Mouse (Mus musculus): ENCODE measurements around the gene Rsph10b. TPM values are rescaled to one million over a fixed set of nuclear protein-coding genes. Genes with fewer than 3 reads are reported as not detected.

Gene Rsph10b
- polyA plus RNA-seq, 1 experiment, result 11.7 TPM

DNA sequence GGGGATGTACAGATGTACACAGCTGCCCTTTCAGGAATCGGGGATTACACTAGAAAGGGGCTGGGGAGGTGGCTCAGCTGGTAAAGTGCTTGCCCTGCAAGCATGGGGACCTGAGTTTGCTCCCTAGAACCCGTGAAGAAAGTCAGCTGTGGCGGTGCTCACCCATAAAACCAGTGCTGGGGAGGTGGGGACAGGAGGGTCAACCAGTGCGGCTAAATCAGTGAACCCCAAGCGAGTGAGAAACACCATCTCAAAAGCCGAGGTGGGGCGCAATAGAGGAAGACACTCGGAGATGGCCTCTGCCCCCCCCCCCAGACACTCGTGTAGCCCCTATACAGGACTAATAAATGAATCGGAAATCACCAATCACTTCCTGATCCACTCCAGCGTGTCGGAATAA, 33.8 kb downstream of the Rsph10b start:
- H3K27ac ChIP-seq (ENCODE audit: insufficient read depth, low read length), result no peak overlapping the region
- no peaks in the 10 kb centered on the region for H3K27me3 ChIP-seq (ENCODE audit: control insufficient read depth, insufficient read depth, low read length)
- WGBS, result 87% methylated on average over 12 of the region's 12 CpGs
- H3K4me1 ChIP-seq (ENCODE audit: control insufficient read depth, insufficient read depth, low read length), result no peaks in the 10 kb centered on the region
- TF ChIP-seq CTCF (IDR thresholded peaks at IDR 0.05; ENCODE audit: borderline replicate concordance, insufficient read depth, low read depth, low read length), result no peak
- no peak for TF ChIP-seq POLR2A (IDR thresholded peaks at IDR 0.05; ENCODE audit: borderline replicate concordance, insufficient read depth, low read length)
- H3K4me3 ChIP-seq (replicated peaks; ENCODE audit: insufficient read depth, low read depth, low read length), result no peak overlapping the region
- DNase-seq, result no peak

DNA sequence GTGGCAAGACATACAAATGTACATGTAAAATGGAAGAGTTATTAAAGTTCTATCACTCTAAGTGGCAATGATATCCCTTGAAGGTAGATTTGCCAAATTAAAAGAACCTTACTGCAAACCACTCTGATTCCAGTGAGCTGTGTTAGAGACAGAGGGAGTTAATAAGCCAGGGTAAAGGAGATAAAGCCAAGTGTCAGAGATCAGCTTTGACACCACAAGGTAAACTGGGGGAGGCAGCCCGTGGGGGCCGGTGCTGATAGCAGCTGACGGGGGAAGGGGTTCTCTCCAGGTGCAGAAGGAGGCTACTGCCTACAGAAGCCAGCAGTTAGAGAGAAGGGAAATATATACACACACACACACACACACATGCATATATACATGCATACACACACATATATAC, 39.8 kb downstream of the Rsph10b start:
- TF ChIP-seq CTCF (IDR thresholded peaks at IDR 0.05; ENCODE audit: borderline replicate concordance, insufficient read depth, low read depth, low read length) (no peak), POLR2A (IDR thresholded peaks at IDR 0.05; ENCODE audit: borderline replicate concordance, insufficient read depth, low read length) (no peak)
- no peak overlapping the region for H3K27ac ChIP-seq (ENCODE audit: insufficient read depth, low read length)
- DNase-seq, result no peak
- H3K4me1 ChIP-seq (ENCODE audit: control insufficient read depth, insufficient read depth, low read length), result no peaks in the 10 kb centered on the region; the same call in 1 of the 2 replicates
- no peaks in the 10 kb centered on the region for H3K27me3 ChIP-seq (ENCODE audit: control insufficient read depth, insufficient read depth, low read length)
- no peak overlapping the region for H3K4me3 ChIP-seq (replicated peaks; ENCODE audit: insufficient read depth, low read depth, low read length)
- 71% methylated on average over 3 of the region's 3 CpGs for WGBS

DNA sequence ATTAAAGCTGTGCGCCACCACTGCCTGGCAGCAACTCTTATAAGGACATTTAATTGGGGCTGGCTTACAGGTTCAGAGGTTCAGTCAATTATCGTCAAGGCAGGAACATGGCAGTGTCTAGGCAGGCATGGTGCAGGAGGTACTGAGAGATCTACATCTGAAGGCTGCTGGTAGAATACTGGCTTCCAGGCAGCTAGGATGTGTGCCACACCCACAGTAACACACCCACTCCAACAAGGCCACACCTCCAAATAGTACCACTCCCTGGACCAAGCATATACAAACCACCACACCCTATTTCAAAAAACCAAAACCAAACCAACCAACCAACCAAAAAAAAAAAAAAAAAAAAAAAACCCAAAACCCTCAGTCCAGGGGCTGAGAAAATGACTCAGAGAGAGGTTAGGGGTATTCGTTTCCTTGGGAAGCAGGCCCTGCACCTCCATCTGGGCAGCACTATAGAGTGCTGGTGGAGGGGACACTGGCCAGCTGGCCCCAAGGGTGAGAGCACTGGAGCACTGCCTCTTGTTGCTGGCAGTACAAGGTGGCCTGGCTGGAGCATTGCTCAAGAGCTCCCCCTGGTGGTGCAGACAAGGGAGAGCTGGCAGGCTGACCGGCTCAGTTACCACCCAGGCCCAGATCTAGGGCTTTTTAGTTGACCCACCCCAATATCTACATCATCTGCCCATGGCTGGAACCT, 42.2 kb downstream of the Rsph10b start:
- peak; percentile 87 for TF ChIP-seq CTCF (IDR thresholded peaks at IDR 0.05; ENCODE audit: borderline replicate concordance, insufficient read depth, low read depth, low read length)
- TF ChIP-seq POLR2A (IDR thresholded peaks at IDR 0.05; ENCODE audit: borderline replicate concordance, insufficient read depth, low read length), result no peak

GRCm38 (mm10) chr5:143975631-143975933, 42.7 kb downstream of the Rsph10b start:
- TF ChIP-seq CTCF (IDR thresholded peaks at IDR 0.05; ENCODE audit: borderline replicate concordance, insufficient read depth, low read depth, low read length) (no peak), POLR2A (IDR thresholded peaks at IDR 0.05; ENCODE audit: borderline replicate concordance, insufficient read depth, low read length) (no peak)
- WGBS, result 30% methylated on average over 2 of the region's 2 CpGs

More for the DNA sequence above, 42.2 kb downstream of the Rsph10b start:
- no peak overlapping the region for H3K4me3 ChIP-seq (replicated peaks; ENCODE audit: insufficient read depth, low read depth, low read length)
- H3K27me3 ChIP-seq (ENCODE audit: control insufficient read depth, insufficient read depth, low read length), result no peaks in the 10 kb centered on the region
- 47% methylated on average over 4 of the region's 4 CpGs for WGBS
- no peaks in the 10 kb centered on the region; the same call in 1 of the 2 replicates for H3K4me1 ChIP-seq (ENCODE audit: control insufficient read depth, insufficient read depth, low read length)
- H3K27ac ChIP-seq (ENCODE audit: insufficient read depth, low read length), result no peak overlapping the region
- peak; percentile 50 to 57 for DNase-seq

GRCm38 (mm10) chr5:143976232-143976631, 43.4 kb downstream of the Rsph10b start:
- Histone ChIP-seq H3K4me1 (ENCODE audit: control insufficient read depth, insufficient read depth, low read length) (peaks cover 5% of the 10 kb centered on the region), H3K27me3 (ENCODE audit: control insufficient read depth, insufficient read depth, low read length) (no peaks in the 10 kb centered on the region), H3K27ac (ENCODE audit: insufficient read depth, low read length) (no peak overlapping the region), H3K4me3 (replicated peaks; ENCODE audit: insufficient read depth, low read depth, low read length) (no peak overlapping the region)
- 89% methylated on average over 11 of the region's 11 CpGs for WGBS
- no peak for TF ChIP-seq CTCF (IDR thresholded peaks at IDR 0.05; ENCODE audit: borderline replicate concordance, insufficient read depth, low read depth, low read length)
- no peak for TF ChIP-seq POLR2A (IDR thresholded peaks at IDR 0.05; ENCODE audit: borderline replicate concordance, insufficient read depth, low read length)
- DNase-seq, result no peak

More at GRCm38 (mm10) chr5:143975631-143975933, 42.7 kb downstream of the Rsph10b start:
- Histone ChIP-seq H3K4me3 (replicated peaks; ENCODE audit: insufficient read depth, low read depth, low read length) (no peak overlapping the region), H3K27ac (ENCODE audit: insufficient read depth, low read length) (no peak overlapping the region), H3K27me3 (ENCODE audit: control insufficient read depth, insufficient read depth, low read length) (no peaks in the 10 kb centered on the region), H3K4me1 (ENCODE audit: control insufficient read depth, insufficient read depth, low read length) (no peaks in the 10 kb centered on the region; the same call in 1 of the 2 replicates)
- DNase-seq, result no peak

GRCm38 (mm10) chr5:143976726-143977431, 44.0 kb downstream of the Rsph10b start:
- Histone ChIP-seq H3K27ac (ENCODE audit: insufficient read depth, low read length) (no peak overlapping the region), H3K4me1 (ENCODE audit: control insufficient read depth, insufficient read depth, low read length) (peaks cover 5% of the 10 kb centered on the region), H3K27me3 (ENCODE audit: control insufficient read depth, insufficient read depth, low read length) (no peaks in the 10 kb centered on the region), H3K4me3 (replicated peaks; ENCODE audit: insufficient read depth, low read depth, low read length) (no peak overlapping the region)
- WGBS, result 81% methylated on average over 16 of the region's 16 CpGs
- TF ChIP-seq POLR2A (IDR thresholded peaks at IDR 0.05; ENCODE audit: borderline replicate concordance, insufficient read depth, low read length) (no peak), CTCF (IDR thresholded peaks at IDR 0.05; ENCODE audit: borderline replicate concordance, insufficient read depth, low read depth, low read length) (no peak)
- DNase-seq, result no peak

DNA sequence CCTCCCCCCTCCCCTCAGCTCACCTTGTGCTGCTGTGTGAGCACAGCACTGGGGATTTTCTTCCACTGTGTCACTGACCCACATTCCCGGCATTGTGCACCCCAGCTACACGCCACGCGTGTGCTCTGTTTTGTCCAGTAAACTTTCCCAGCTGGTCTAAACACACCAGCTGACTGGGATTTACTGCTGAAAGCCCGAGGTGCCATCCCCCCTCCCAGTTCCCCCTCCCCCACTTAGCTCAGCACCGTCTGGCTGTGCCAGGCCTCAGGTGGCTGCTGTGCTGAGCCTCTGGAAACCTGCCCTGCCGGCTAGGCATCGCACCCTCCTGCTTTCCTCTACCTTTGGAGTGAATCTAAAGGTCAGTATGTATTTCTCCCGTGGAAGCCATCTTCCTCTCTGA, 48.0 kb downstream of the Rsph10b start:
- no peak for TF ChIP-seq POLR2A (IDR thresholded peaks at IDR 0.05; ENCODE audit: borderline replicate concordance, insufficient read depth, low read length)
- no peak for TF ChIP-seq CTCF (IDR thresholded peaks at IDR 0.05; ENCODE audit: borderline replicate concordance, insufficient read depth, low read depth, low read length)
- H3K4me1 ChIP-seq (ENCODE audit: control insufficient read depth, insufficient read depth, low read length), result peaks cover 5% of the 10 kb centered on the region
- peak in 1 of 2 experiments; percentile 18 for DNase-seq
- H3K27me3 ChIP-seq (ENCODE audit: control insufficient read depth, insufficient read depth, low read length), result no peaks in the 10 kb centered on the region
- 14% methylated on average over 9 of the region's 9 CpGs for WGBS
- no peak overlapping the region for H3K27ac ChIP-seq (ENCODE audit: insufficient read depth, low read length)
- no peak overlapping the region for H3K4me3 ChIP-seq (replicated peaks; ENCODE audit: insufficient read depth, low read depth, low read length)

GRCm38 (mm10) chr5:143982361-143982760, 49.5 kb downstream of the Rsph10b start:
- Histone ChIP-seq H3K27ac (ENCODE audit: insufficient read depth, low read length) (no peak overlapping the region), H3K4me1 (ENCODE audit: control insufficient read depth, insufficient read depth, low read length) (peaks cover 5% of the 10 kb centered on the region; the same call in 1 of the 2 replicates), H3K4me3 (replicated peaks; ENCODE audit: insufficient read depth, low read depth, low read length) (no peak overlapping the region), H3K27me3 (ENCODE audit: control insufficient read depth, insufficient read depth, low read length) (no peaks in the 10 kb centered on the region)
- 93% methylated on average over 2 of the region's 2 CpGs for WGBS
- no peak for TF ChIP-seq POLR2A (IDR thresholded peaks at IDR 0.05; ENCODE audit: borderline replicate concordance, insufficient read depth, low read length)
- TF ChIP-seq CTCF (IDR thresholded peaks at IDR 0.05; ENCODE audit: borderline replicate concordance, insufficient read depth, low read depth, low read length), result no peak
- DNase-seq, result no peak

Measured in cerebellum, adult 2 months (tissue).